Mouse (Mus musculus) megakaryocyte, embryonic 14.5 days (primary cell): ENCODE measurements at regions not wholly inside any gene's neighbourhood (a gene's known extent, or its start where the extent isn't known, plus 50 kb on each side); places are given as distances from the start of the nearest gene placed in this dataset.

Source experiments
- FLI1 ChIP-seq: IDR thresholded peaks from 2 replicates; pipeline ENCODE4 v1.6.1; 2012; ENCODE audit warnings: low read length, inconsistent platforms, mixed read lengths
- GATA1 ChIP-seq: IDR thresholded peaks from 3 replicates; pipeline ENCODE4 v1.6.1; 2012; ENCODE audit warnings: mixed read lengths, low read length, inconsistent platforms, borderline replicate concordance

- TF ChIP-seq FLI1 (no peak), GATA1 (no peak)
These were observed 61.9 kb upstream of the Ppp2r5c start for GRCm38 (mm10) chr12:110385031-110385430.
